Comparison of ENCODE assay signal across 13 mouse cellular contexts in genomic region chr9:118632758-118633143, GRCm38 (mm10). TPM values are rescaled to one million over a fixed set of nuclear protein-coding genes. Genes with fewer than 3 reads are reported as not detected.
A peak's percentile ranks its signal among the peaks of the same experiment; 100 is the strongest.
DNase-seq lines count a peak whose midpoint lies in the region; ATAC-seq lines count a peak whose summit lies in the region.
"Had no signal": no experiment of that assay in that cellular context is flagged by ENCODE, and none has a peak within 500 bp of the region (broad histone marks: within the 10 kb centered on the region; RNA-seq: fewer than 3 reads in every experiment).

No protein-coding gene starts in this region.

- no peak overlapping the region for H3K4me3 ChIP-seq in heart, embryonic 15.5 days
- no peak overlapping the region for H3K4me3 ChIP-seq in intestine, embryonic 15.5 days (replicated peaks)
- no peak overlapping the region; the same call in 1 of the 2 replicates for H3K4me3 ChIP-seq in liver, embryonic 13.5 days (replicated peaks)
- H3K4me3 ChIP-seq: layer of hippocampus, adult 2 months; lung, embryonic 15.5 days; neural tube, embryonic 13.5 days had no signal

- H3K27me3 ChIP-seq in heart, embryonic 15.5 days, result no peaks in the 10 kb centered on the region
- H3K27me3 ChIP-seq in intestine, embryonic 15.5 days (replicated peaks), result no peaks in the 10 kb centered on the region
- no peaks in the 10 kb centered on the region for H3K27me3 ChIP-seq in liver, embryonic 13.5 days
- H3K27me3 ChIP-seq: lung, embryonic 15.5 days; neural tube, embryonic 13.5 days had no signal

- H3K27ac ChIP-seq in heart, embryonic 15.5 days, result peak overlapping the region; percentile 47
- H3K27ac ChIP-seq in intestine, embryonic 15.5 days, result no peak overlapping the region
- H3K27ac ChIP-seq in liver, embryonic 13.5 days, result peak overlapping the region; percentile 39; the same call in 1 of the 2 replicates
- H3K27ac ChIP-seq: layer of hippocampus, adult 2 months; lung, embryonic 15.5 days; neural tube, embryonic 13.5 days had no signal

- peaks cover 31% of the 10 kb centered on the region for H3K36me3 ChIP-seq in heart, embryonic 15.5 days
- H3K36me3 ChIP-seq in intestine, embryonic 15.5 days, result 0 out of 2 replicates have a peak, but pooled peaks cover 7% of the 10 kb centered on the region
- no peaks in the 10 kb centered on the region for H3K36me3 ChIP-seq in liver, embryonic 13.5 days
- H3K36me3 ChIP-seq: G1E had no signal

- H3K9ac ChIP-seq in heart, embryonic 15.5 days, result no peak overlapping the region
- no peak overlapping the region for H3K9ac ChIP-seq in intestine, embryonic 15.5 days
- no peak overlapping the region for H3K9ac ChIP-seq in liver, embryonic 13.5 days
- H3K9ac ChIP-seq: lung, embryonic 15.5 days; neural tube, embryonic 13.5 days had no signal

- no peak overlapping the region for H3K4me2 ChIP-seq in heart, embryonic 15.5 days
- no peak overlapping the region for H3K4me2 ChIP-seq in intestine, embryonic 15.5 days (replicated peaks)
- H3K4me2 ChIP-seq in liver, embryonic 13.5 days, result peak overlapping the region; percentile 41
- H3K4me2 ChIP-seq: lung, embryonic 15.5 days; neural tube, embryonic 13.5 days had no signal

- DNase-seq in heart, postnatal 14 days, result no peak
- peak; percentile 27 for DNase-seq in T-cell, adult 2 months (ENCODE audit: low spot score)
- no peak for DNase-seq in liver, embryonic 13.5 days
- no peak for DNase-seq in urinary bladder, postnatal 4 days (ENCODE audit: low spot score in 2 of 2)
- DNase-seq in retina, postnatal 1 day, result no peak
- DNase-seq in cerebellum, postnatal 4 days (ENCODE audit: low spot score in 2 of 2), result no peak
- DNase-seq: gastrocnemius, postnatal 10 days had no signal

- ATAC-seq in heart, embryonic 15.5 days (replicated peaks; ENCODE audit: insufficient number of reproducible peaks, insufficient read depth, low FRiP score, low read depth), result peak; percentile 50; the same call in 1 of the 2 replicates
- peak; percentile 44; the same call in 1 of the 2 replicates for ATAC-seq in intestine, embryonic 15.5 days
- peak; percentile 47; the same call in 1 of the 2 replicates for ATAC-seq in liver, embryonic 13.5 days (ENCODE audit: low read depth)

- peaks cover 14% of the 10 kb centered on the region for H3K4me1 ChIP-seq in heart, embryonic 15.5 days (replicated peaks)
- peaks cover 11% of the 10 kb centered on the region; the same call in 1 of the 2 replicates for H3K4me1 ChIP-seq in intestine, embryonic 15.5 days (replicated peaks)
- H3K4me1 ChIP-seq in liver, embryonic 13.5 days (replicated peaks), result peaks cover 26% of the 10 kb centered on the region

- intact Hi-C loops in heart, postnatal 14 days (cut with DNase I), result no loop called here

- WGBS in heart, embryonic 15.5 days, result 55% methylated on average over 14 of the region's 14 CpGs
- WGBS in intestine, embryonic 15.5 days, result 50% methylated on average over 14 of the region's 14 CpGs
- 10% methylated on average over 14 of the region's 14 CpGs for WGBS in liver, embryonic 13.5 days (ENCODE audit: insufficient replicate concordance)

- H3K9me3 ChIP-seq in heart, embryonic 15.5 days (replicated peaks), result no peaks in the 10 kb centered on the region; the same call in 1 of the 2 replicates
- H3K9me3 ChIP-seq in intestine, embryonic 15.5 days, result no peaks in the 10 kb centered on the region
- H3K9me3 ChIP-seq in liver, embryonic 13.5 days (replicated peaks), result no peaks in the 10 kb centered on the region
- H3K9me3 ChIP-seq: lung, embryonic 15.5 days; neural tube, embryonic 13.5 days had no signal

RNA-seq across cellular contexts. Expression of gene Itga9, which starts 26.3 kb away (rescaled TPM):
- polyA plus RNA-seq in heart, embryonic 15.5 days (2015; fragmentation: Nextera tagmentation; extraction: Ambion mirVana), result 12.0 and 13.5 TPM in 2 replicates
- 10 to 100 TPM; 74.4 to 88.1 TPM for total RNA-seq in heart, postnatal 14 days (2021)
- 12.2 and 13.1 TPM in 2 replicates for polyA plus RNA-seq in intestine, embryonic 15.5 days (2015; fragmentation: Nextera tagmentation; extraction: Ambion mirVana)
- polyA plus RNA-seq in liver, embryonic 13.5 days (2015; fragmentation: Nextera tagmentation; extraction: Ambion mirVana), result 2.2 and 2.5 TPM in 2 replicates
- polyA plus RNA-seq: G1E had no signal
